Mouse (Mus musculus): ENCODE data around the gene 1700017B05Rik.

DNA sequence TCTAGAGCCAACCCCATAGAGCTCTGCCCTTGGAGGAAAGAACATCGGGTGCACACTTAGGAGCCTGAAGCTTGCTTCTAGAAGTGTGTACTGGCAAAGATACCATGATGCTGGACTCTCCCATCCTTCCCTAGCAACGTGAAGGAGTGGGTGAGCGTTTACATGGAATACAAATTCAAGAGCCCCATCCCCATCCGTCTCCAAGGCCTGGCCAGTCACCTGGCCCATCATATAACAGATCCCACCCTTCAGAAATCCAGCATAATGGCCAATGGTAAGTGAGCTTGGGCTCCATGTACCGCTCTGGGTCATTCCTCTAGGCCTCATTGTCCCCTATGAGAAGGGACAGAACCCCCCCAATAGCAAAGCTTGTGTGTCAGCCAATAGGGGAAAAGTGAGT lies 15.9 kb downstream of the 1700017B05Rik start:
- TF ChIP-seq CTCF (IDR thresholded peaks at IDR 0.05; ENCODE audit: low read depth) (no peak), EP300 (IDR thresholded peaks at IDR 0.05; ENCODE audit: low read depth) (no peak)

Data from liver, embryonic 14.5 days (tissue).